Mouse (Mus musculus): ENCODE results near the gene Kmt2a. TPM values are rescaled to one million over a fixed set of nuclear protein-coding genes. Genes with fewer than 3 reads are reported as not detected.

Gene Kmt2a
- polyA plus RNA-seq (2017; shearing (Covaris generic)) = 10 to 100 TPM; 65.3 to 78.7 TPM

DNA sequence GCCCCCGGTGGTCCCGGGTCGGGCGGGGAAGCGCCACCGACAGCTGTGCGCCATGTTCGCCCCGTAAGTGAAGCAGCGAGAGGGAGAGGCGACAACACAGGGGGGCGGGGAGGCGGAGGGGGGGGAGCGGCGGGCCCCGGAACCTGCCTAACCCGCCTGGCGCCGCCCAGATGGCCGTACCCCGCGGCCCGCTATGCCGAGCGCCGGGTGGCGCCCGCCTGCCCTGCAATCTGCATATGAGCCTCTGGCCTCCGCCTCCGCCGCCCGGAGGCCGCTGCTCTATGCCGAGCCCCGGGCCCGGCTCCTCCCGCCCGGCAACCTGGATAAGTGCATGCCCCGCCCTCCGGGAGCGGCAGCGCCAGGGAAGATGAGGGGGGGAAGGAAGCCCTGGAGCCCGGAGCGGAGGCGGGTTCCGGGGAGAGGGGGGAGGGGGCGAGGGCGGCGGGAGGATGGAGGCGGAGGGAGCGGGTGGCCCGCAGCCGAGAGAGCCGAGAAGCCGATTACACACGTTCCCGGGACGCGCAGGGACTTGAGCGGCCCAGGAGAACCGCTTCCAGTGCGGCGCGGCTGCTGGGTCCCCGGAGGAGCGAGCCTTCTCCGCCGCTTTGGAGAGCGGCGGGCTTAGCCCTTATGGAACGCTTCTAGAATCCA is at the start of gene Kmt2a:
Gene Kmt2a (minus strand): TSS at position 76 of the 651 bp plus-strand sequence.

DNA sequence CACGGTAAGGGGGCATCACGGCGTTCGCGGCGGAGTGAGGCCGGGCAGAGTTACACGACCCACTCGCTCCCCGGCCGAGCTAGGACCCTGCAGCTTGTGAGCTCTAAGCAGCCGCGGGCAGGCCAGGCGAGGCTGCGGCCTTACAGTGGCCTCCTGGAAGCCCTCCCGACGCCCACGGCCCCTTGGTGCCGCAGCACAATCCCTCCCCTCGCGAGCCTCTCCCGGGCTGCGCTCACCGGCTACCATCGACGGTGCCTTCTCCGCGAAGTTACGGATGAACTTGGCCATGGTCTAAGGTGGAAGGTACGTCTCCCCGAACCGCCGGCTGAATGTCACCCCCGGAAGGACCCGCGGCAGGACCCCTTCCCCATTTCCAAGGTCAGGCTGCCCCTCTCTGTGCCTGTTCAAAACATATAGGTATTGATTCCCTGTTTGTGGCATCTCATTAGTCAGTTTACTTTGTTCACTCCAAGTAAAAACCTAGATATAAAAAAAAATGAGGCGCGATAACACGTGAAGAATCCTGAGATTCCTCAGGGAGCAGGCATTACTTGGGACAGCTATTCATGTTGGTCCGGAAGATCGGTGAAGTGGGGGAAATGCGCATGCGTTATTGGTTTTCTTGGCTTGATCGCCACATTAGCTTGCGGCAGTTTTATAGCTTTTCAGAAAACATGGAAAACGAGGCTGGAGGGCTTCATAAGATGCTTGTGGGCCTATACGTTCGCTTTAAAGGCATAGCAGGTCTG is 39.5 kb upstream of the Kmt2a start, which contains the start of gene Atp5l:
Gene Atp5l (minus strand): TSS at position 369 of the 749 bp plus-strand sequence.

DNA sequence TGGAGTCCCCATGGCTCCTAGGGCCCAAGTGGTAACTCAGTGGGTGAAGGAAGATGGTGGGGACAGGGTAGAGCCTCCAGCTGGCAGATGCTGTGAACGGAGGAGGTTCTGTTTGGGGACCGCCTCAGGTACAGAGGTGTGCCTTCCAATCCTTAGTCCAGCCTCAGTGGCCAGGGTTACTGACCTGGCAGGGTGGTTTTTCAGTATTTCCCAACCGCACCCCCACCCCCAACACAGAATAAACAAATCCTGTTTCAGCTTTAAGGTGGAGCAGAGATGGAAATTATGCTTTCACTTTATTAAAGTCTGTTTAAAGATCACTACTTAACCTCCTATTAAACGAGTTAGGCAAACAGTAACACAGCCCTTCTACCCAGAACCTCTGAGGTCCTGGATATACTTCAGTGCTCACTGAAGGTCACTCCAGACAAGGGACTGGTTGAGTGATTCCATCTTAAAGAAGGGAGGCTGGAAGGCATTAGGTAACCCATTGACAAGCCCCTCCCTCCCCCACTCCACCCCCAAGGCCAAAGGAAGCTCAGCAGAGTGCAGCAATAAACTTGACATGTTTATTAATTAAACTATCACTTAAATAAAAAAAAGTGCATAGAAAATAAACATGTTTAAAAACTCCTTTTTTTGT is 78.2 kb downstream of the Kmt2a start, which contains the start of gene Ttc36:
Gene Ttc36 (minus strand): TSS at position 265 of the 643 bp plus-strand sequence.

DNA sequence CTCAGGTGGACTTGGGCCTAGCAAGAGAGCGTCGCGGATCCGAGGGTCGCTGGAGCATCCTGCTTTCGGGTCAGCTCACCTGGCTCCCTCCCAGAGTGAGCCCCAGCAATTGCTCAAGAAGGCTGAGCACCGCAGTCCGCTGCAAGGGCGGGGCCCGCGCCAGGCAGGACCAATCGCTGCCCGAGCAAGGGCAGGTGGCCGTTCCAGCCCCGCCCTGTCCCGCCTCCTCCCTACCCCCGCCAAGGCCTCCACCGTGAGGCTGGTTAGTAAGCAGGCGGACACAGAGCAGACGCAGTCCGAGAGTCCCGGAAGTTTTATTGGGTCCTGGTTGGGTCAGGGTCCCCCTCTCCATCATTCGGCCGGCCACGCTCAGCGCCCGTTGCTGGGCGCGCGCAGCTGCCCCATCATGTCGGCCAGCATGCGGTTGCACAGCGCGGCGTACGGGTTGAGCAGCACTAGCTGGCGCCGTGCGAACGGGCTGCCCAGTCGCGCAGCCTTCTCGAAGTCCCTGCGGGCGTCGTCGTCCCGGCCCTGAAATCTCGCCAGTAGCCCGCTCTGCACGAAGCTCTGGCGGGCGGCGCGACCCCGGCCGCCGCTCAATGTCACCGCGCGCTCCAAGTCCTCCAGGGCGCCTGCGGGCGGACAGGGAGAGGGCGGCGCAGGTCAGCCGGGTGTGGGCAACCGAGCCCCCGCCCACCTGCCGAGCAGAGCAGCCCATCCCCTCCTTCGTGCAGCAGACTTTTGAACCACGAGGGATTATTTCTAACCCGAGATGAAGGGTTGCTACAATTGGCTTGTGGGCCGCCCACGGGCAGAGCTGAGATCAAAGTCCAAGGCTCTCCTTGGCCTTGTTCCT is 81.8 kb downstream of the Kmt2a start, which contains the start of gene Tmem25:
Gene Tmem25 (minus strand): TSS at position 206 of the 856 bp plus-strand sequence.

DNA sequence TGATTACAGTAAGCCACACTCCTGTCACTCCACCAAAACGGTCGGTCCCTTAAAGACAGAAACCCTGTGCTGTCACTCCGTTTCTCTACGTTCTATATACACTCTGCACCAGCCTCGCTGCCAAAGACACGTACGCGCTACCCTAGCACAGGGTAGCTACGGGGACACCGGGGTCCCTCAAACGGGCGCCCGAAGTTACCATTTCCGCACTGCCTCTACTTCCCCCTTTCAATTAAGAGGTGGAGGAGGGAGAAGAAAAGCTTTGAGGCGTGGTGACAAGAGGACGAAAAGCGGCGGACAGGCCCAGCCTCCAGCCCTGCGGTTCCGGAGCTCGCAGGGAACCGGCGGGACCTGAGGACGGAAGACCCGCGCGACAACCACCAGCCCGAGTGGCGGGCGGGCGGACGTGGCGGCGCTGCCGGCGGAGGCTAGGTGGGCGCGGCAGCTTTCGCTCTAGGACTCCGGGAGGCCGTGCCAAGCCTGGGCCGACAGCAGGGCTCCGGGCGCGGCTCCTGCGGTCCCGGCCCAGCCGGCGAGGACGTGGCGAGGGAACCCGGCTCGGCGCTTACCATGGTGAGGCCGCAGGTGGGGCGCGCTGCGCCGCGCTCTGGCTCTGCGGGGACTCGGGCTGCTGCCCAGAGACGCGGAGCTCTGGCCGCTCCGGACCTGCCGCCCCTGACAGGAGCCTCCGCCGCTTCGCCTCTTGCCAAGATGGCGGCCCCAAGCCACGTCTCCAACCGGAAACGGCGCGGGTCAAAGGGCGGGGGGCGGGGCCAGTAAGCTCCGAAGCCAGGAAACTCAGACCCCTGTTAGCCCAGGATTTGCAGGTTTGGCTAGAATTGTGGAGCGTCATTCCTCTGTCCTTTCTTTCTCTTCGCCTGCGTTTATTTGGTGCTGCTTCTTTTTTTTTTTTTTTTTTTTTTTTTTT is 113.7 kb downstream of the Kmt2a start, which contains the start of the genes Arcn1 and Ift46:
Gene Arcn1 (minus strand): TSS at position 745 of the 928 bp plus-strand sequence.
Gene Ift46 (plus strand): TSS at position 808 of the 928 bp plus-strand sequence.

Other genes starting within 250 kb of the Kmt2a start
- gene Treh, start 208.1 kb downstream of the Kmt2a start, polyA plus RNA-seq (2017; shearing (Covaris generic)) = not detected
- 1 to 10 TPM in 1 of 2 experiments, under 1 TPM in 1; 0.18 to 1.2 TPM for gene Phldb1, start 146.1 kb downstream of the Kmt2a start, polyA plus RNA-seq (2017; shearing (Covaris generic))
- gene Arcn1, start 113.5 kb downstream of the Kmt2a start, polyA plus RNA-seq (2017; shearing (Covaris generic)) = 100 to 1,000 TPM; 150 to 159 TPM
- 10 to 100 TPM; 36.3 to 37.9 TPM for gene Ift46, start 113.4 kb downstream of the Kmt2a start, polyA plus RNA-seq (2017; shearing (Covaris generic))
- under 1 TPM in 1 of 2 experiments, not detected in 1; 0.09 TPM for gene Tmem25, start 82.0 kb downstream of the Kmt2a start, polyA plus RNA-seq (2017; shearing (Covaris generic))
- gene Ttc36, start 78.2 kb downstream of the Kmt2a start, polyA plus RNA-seq (2017; shearing (Covaris generic)) = under 1 TPM in 1 of 2 experiments, not detected in 1; 0.24 TPM
- gene Atp5l, start 39.4 kb upstream of the Kmt2a start, polyA plus RNA-seq (2017; shearing (Covaris generic)) = 100 to 1,000 TPM; 431 to 474 TPM
- 10 to 100 TPM; 34.1 to 51.6 TPM for gene Ube4a, start 84.3 kb upstream of the Kmt2a start, polyA plus RNA-seq (2017; shearing (Covaris generic))
- 1,000 to 10,000 TPM; 1,406 to 1,429 TPM for gene Cd3g, start 99.1 kb upstream of the Kmt2a start, polyA plus RNA-seq (2017; shearing (Covaris generic))
- 1,000 to 10,000 TPM in 1 of 2 experiments, 100 to 1,000 TPM in 1; 999 to 1,041 TPM for gene Cd3d, start 100.5 kb upstream of the Kmt2a start, polyA plus RNA-seq (2017; shearing (Covaris generic))
- 1,000 to 10,000 TPM; 1,185 to 1,542 TPM for gene Cd3e, start 128.3 kb upstream of the Kmt2a start, polyA plus RNA-seq (2017; shearing (Covaris generic))
- gene Mpzl2, start 158.5 kb upstream of the Kmt2a start, polyA plus RNA-seq (2017; shearing (Covaris generic)) = under 1 TPM; 0.05 to 0.34 TPM
- gene Mpzl3, start 173.9 kb upstream of the Kmt2a start, polyA plus RNA-seq (2017; shearing (Covaris generic)) = 10 to 100 TPM; 16.8 to 18.0 TPM
- gene Jaml, start 197.9 kb upstream of the Kmt2a start, polyA plus RNA-seq (2017; shearing (Covaris generic)) = 10 to 100 TPM in 1 of 2 experiments, 1 to 10 TPM in 1; 9.3 to 64.5 TPM
- gene Scn2b, start 236.5 kb upstream of the Kmt2a start, polyA plus RNA-seq (2017; shearing (Covaris generic)) = under 1 TPM in 1 of 2 experiments, not detected in 1; 0.10 TPM